Mouse (Mus musculus) adrenal gland, postnatal 25 days (tissue): ENCODE data around the gene Prss32. TPM values are rescaled to one million over a fixed set of nuclear protein-coding genes. Genes with fewer than 3 reads are reported as not detected.
A peak's percentile ranks its signal among the peaks of the same experiment; 100 is the strongest.

Source experiments
- DNase-seq: peaks from one replicate; pipeline ENCODE4 v3.0.0; 2021; ENCODE audit warnings: mixed read lengths
- long read RNA-seq: library from polyadenylated mRNA; stranded (forward); transcript quantifications from one replicate; pipeline ENCODE4 v2.0.0, GENCODE M21; 2021
- total RNA-seq: library from RNA; stranded (reverse); gene quantifications from 2 replicates; pipeline ENCODE4 v1.2.3, GENCODE M21; 2021

Gene Prss32
- not detected in 2 replicates for total RNA-seq
- long read RNA-seq, result 0 reads

DNA sequence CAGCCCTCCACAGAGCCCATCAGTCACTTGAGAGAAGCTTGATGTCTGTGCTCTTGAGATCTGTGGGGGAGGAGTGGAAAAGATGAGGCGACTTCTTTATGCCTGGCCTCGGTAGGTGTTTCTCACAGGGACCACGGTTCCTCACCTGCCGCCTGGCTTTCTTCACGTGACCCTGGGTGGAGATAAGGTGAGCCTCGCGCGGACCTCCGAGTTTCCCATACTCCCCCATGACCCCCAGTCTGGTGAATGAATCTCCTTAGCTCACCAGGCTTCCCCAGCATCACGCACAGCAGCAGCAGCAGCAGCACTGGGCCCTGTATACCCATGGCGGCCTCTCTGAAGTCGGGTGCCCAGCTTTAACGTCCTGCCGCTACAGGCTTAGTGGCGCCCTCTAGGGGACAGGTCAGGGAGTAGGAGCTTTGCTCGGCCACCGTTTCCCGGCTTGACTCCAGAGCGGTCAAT lies at the start of gene Prss32, which contains the start of gene Prss41:
TSS of gene Prss32 (plus strand) at position 44 of the 462 bp plus-strand sequence.
TSS of gene Prss41 (minus strand) at position 361 of the 462 bp plus-strand sequence.
- DNase-seq, result peak; percentile 66

GRCm38 (mm10) chr17:23795323-23795722 lies 48.3 kb upstream of the Prss32 start:
- no peak for DNase-seq

- DNase-seq, result no peak
Measured at GRCm38 (mm10) chr17:23797316-23797715, 46.3 kb upstream of the Prss32 start.

GRCm38 (mm10) chr17:23801627-23802026 lies 42.0 kb upstream of the Prss32 start:
- no peak for DNase-seq

- peak; percentile 94 for DNase-seq
Measured at GRCm38 (mm10) chr17:23802746-23803365, 40.8 kb upstream of the Prss32 start.

- peak; percentile 89 for DNase-seq
Measured at GRCm38 (mm10) chr17:23803366-23804041, 40.2 kb upstream of the Prss32 start.

- DNase-seq, result no peak
Measured at GRCm38 (mm10) chr17:23804426-23805085, 39.1 kb upstream of the Prss32 start.

DNA sequence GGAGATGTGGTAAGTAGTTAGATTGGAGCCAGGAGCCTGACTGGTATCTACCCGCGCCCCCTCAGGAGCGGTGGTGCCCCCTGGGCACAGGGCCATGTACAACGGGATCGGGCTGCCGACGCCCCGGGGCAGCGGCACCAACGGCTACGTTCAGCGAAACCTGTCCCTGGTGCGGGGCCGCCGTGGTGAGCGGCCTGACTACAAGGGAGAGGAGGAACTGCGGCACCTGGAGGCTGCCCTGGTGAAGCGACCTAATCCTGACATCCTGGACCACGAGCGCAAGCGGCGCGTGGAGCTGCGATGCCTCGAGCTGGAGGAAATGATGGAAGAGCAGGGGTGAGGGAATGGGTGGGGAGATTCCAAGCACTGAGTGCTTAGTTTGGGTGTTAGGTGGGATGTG lies 36.8 kb upstream of the Prss32 start:
- peak; percentile 62 for DNase-seq

DNA sequence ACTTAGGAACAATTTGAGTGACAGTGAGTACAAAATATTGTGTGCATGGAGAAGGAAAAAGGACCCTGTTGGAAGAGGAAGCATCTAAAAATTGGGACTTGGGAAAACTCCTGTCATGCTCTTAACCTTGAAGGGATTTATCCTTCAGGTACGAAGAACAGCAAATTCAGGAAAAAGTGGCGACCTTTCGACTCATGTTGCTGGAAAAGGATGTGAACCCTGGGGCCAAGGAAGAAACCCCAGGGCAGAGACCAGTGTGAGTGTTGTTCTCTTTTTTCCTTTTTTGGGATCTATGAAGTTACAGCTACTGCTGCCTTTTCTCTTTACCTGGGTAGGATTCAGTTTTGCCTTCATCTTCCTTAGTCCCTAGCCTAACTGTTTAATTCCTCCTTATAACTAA lies 35.7 kb upstream of the Prss32 start:
- no peak for DNase-seq

DNA sequence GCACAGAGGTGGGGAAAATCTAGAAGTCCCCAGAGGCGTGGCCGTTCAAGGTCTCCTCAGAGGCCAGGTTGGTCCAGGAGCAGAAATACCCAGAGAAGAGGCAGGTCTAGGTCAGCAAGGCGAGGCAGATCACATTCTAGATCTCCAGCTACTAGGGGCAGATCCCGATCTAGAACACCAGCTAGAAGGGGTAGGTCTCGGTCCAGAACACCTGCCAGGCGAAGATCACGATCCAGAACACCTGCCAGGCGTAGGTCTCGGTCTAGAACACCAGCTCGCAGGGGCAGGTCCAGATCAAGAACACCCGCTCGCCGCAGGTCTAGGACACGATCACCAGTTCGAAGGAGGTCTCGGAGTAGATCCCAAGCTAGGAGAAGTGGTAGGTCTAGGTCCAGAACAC lies 28.0 kb upstream of the Prss32 start:
- DNase-seq, result no peak

- no peak for DNase-seq
Measured at GRCm38 (mm10) chr17:23818579-23818978, 25.1 kb upstream of the Prss32 start.

- no peak for DNase-seq
Measured at GRCm38 (mm10) chr17:23819235-23819634, 24.4 kb upstream of the Prss32 start.

GRCm38 (mm10) chr17:23820731-23821130 lies 22.9 kb upstream of the Prss32 start:
- DNase-seq, result no peak

- DNase-seq, result no peak
Measured at GRCm38 (mm10) chr17:23822094-23822493, 21.6 kb upstream of the Prss32 start.

- DNase-seq, result no peak
Measured at GRCm38 (mm10) chr17:23823018-23823417, 20.6 kb upstream of the Prss32 start.

GRCm38 (mm10) chr17:23823614-23824013 lies 20.0 kb upstream of the Prss32 start:
- no peak for DNase-seq

GRCm38 (mm10) chr17:23825591-23825990 lies 18.1 kb upstream of the Prss32 start:
- DNase-seq, result no peak

DNA sequence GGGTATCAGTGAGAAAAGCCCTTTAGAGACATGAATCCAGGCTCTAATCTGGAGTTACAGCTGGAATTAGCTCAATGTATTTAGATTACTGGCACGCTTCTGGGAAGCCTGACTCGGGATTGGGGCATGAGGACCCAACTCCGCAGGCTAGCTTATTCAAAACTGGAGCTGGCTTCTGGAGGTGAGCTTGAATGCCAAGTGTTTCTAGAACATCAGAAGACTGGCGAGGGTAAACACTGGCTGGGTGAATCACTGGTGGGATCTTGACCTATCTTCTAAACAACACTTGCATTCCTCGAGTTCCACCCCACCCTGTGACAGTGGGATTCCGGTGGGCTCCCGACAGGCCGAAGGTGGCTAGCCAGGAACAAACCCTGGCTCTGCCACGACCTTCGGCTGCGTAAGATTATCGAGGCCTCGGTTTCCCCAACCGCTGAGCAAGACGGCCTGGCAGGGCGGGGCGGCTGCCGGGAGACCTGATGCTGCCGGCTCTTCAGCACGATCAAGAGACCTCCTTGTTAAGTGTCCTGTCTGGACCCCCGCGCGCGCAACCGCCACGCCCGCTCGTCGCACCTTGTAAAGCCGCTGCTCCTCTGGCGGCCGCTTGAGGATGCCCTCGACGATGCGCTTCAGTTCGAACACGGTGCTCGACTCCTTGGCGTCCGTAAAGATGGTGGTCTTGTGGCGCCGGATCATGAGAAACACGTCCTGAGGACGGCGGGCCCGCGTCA lies 15.2 kb upstream of the Prss32 start:
- DNase-seq, result peak; percentile 52

GRCm38 (mm10) chr17:23829064-23829619 lies 14.5 kb upstream of the Prss32 start, which contains the start of gene Elob:
TSS of gene Elob (minus strand) at chr17:23829136.
- DNase-seq, result peak; percentile 84

DNA sequence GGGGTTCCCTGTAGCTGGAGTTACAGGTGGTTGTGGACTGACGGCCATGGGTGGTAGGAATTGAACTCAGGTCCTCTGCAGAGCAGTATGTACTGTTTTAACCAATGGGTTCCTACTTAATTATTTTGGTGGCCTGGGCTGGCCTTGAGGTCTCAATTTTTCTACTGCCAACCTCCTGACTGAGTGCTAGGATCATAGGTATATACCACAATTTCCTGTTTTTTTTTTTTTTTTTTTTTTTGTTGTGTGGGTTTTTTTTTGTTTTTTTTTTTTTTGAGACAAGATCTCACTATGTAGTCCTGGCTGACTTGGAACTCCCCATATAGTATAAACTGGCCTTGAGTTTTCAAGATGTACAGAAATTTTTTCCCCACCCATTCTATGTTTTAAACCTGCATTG lies 12.5 kb upstream of the Prss32 start:
- DNase-seq, result no peak

DNA sequence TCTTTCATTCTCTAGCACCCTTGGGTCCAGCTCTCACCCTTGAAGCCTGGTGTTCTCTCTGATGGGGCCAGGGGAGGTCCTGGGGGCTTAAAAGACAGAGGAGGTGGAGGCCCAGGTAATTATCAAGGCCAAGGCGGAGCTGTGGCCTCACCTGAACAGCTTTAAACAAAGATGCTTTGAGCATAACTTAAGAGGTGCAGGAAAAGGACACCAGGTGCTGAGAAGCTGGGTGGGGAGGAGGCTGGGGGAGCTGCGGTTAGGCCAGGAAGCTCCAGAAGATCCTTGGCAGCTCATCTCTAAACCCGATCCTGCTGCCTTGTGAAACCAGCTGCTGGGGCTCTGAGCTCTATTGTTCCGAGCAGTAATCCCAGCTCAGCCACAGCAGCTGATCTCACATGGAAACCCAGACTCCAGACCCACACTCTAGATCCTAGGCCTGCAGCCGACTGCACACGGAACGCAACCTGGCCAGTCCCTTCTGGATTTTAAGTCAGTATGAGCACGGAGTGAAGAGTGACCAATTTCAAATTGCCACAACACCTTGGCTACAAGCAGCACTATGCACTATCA lies 7.6 kb upstream of the Prss32 start, which contains the start of gene Prss33:
TSS of gene Prss33 (minus strand) at position 51 of the 570 bp plus-strand sequence.
- DNase-seq, result no peak

GRCm38 (mm10) chr17:23841145-23841544 lies 2.5 kb upstream of the Prss32 start:
- DNase-seq, result peak; percentile 46
